Mouse (Mus musculus) liver, embryonic 13.5 days (tissue): ENCODE data around the gene BC029722. TPM values are rescaled to one million over a fixed set of nuclear protein-coding genes. Genes with fewer than 3 reads are reported as not detected.

Experiments used
- ATAC-seq: fragments of 200-750 bp; cut with Nextera tagmentation; 2 replicates; pipeline ENCODE4 v1.8.0; 2017; ENCODE audit warnings: low read depth, mild to moderate bottlenecking, moderate number of reproducible peaks, moderate library complexity
- DNase-seq: peaks from one replicate; pipeline ENCODE4 v3.0.0; 2022
- H3K27ac ChIP-seq: fragments of 300-500 bp; sonication (generic); 2 replicates; pipeline ENCODE4 v1.5.1; 2015; ENCODE audit warnings: moderate library complexity, mild to moderate bottlenecking, inconsistent platforms
- H3K27me3 ChIP-seq: fragments of 300-500 bp; sonication (generic); 2 replicates; pipeline ENCODE4 v1.6.1; 2015; ENCODE audit warnings: mild to moderate bottlenecking, inconsistent platforms
- H3K36me3 ChIP-seq: fragments of 300-500 bp; sonication (generic); 2 replicates; pipeline ENCODE4 v1.6.1; 2015; ENCODE audit warnings: mild to moderate bottlenecking, inconsistent platforms
- H3K4me1 ChIP-seq: fragments of 300-500 bp; sonication (generic); replicated peaks from 2 replicates; pipeline ENCODE4 v1.6.1; 2015; ENCODE audit warnings: inconsistent platforms
- H3K4me2 ChIP-seq: fragments of 300-500 bp; sonication (generic); 2 replicates; pipeline ENCODE4 v1.6.1; 2015; ENCODE audit warnings: inconsistent platforms, mild to moderate bottlenecking, moderate library complexity
- H3K4me3 ChIP-seq: fragments of 300-500 bp; sonication (generic); replicated peaks from 2 replicates; pipeline ENCODE4 v1.5.1; 2015; ENCODE audit warnings: mild to moderate bottlenecking, inconsistent platforms
- H3K9ac ChIP-seq: fragments of 300-500 bp; sonication (generic); 2 replicates; pipeline ENCODE4 v1.6.1; 2015; ENCODE audit warnings: mild to moderate bottlenecking, inconsistent platforms
- H3K9me3 ChIP-seq: fragments of 300-500 bp; sonication (generic); replicated peaks from 2 replicates; pipeline ENCODE4 v1.6.1; 2016; ENCODE audit warnings: inconsistent platforms
- WGBS: fragments of 180-500 bp; shearing (Covaris S2); methylation state at CpG from one replicate; pipeline ENCODE4 v1.1.7; 2015; ENCODE audit not compliant: insufficient replicate concordance; 5-methylcytosine and 5-hydroxymethylcytosine counted together
- polyA plus RNA-seq: library from polyadenylated mRNA; unstranded; fragments of >200 nt; fragmentation: Nextera tagmentation; extraction: Ambion mirVana; gene quantifications from 2 replicates; pipeline ENCODE4 v1.2.1, GENCODE M21; 2015

The BC029722 gene
- polyA plus RNA-seq = 5.5 and 5.7 TPM in 2 replicates

- peaks cover 49% of the 10 kb centered on the region for H3K36me3 ChIP-seq
- ATAC-seq (no peak), DNase-seq (no peak)
- no peaks in the 10 kb centered on the region for H3K27me3 ChIP-seq
- peak within 1 kb of the TSS; percentile 74 for H3K27ac ChIP-seq
- H3K9ac ChIP-seq = peak within 1 kb of the TSS; percentile 86
- peak within 1 kb of the TSS; percentile 82 for H3K4me3 ChIP-seq
- peak within 1 kb of the TSS; percentile 89 for H3K4me2 ChIP-seq
- peaks cover 32% of the 10 kb centered on the region for H3K4me1 ChIP-seq
- H3K9me3 ChIP-seq = no peaks in the 10 kb centered on the region
Observed at GRCm38 (mm10) chr2:155819392-155819448, at the start of gene BC029722. Gene BC029722 (minus strand): TSS chr2:155819426.

GRCm38 (mm10) chr2:155868320-155868719, 49.1 kb upstream of the BC029722 start:
- Histone ChIP-seq H3K4me2 (no peak overlapping the region), H3K27me3 (no peaks in the 10 kb centered on the region), H3K36me3 (peaks cover 23% of the 10 kb centered on the region), H3K9ac (no peak overlapping the region), H3K4me3 (no peak overlapping the region), H3K9me3 (no peaks in the 10 kb centered on the region), H3K27ac (no peak overlapping the region), H3K4me1 (no peaks in the 10 kb centered on the region; the same call in 1 of the 2 replicates)
- DNase-seq (no peak), ATAC-seq (no peak)
- 82% methylated on average over 8 of the region's 8 CpGs for WGBS

- H3K9ac ChIP-seq = no peak overlapping the region
- H3K4me1 ChIP-seq = no peaks in the 10 kb centered on the region; the same call in 1 of the 2 replicates
- H3K36me3 ChIP-seq = peaks cover 20% of the 10 kb centered on the region
- no peak for ATAC-seq
- H3K9me3 ChIP-seq = no peaks in the 10 kb centered on the region
- no peak overlapping the region for H3K4me3 ChIP-seq
- DNase-seq = no peak
- H3K27me3 ChIP-seq = no peaks in the 10 kb centered on the region
- 77% methylated on average over 11 of the region's 11 CpGs for WGBS
- H3K27ac ChIP-seq = no peak overlapping the region
- H3K4me2 ChIP-seq = no peak overlapping the region
Observed at GRCm38 (mm10) chr2:155863301-155863867, 44.2 kb upstream of the BC029722 start.

- DNase-seq (no peak), ATAC-seq (no peak)
- Histone ChIP-seq H3K27me3 (no peaks in the 10 kb centered on the region), H3K4me2 (no peak overlapping the region), H3K9me3 (no peaks in the 10 kb centered on the region), H3K36me3 (peaks cover 21% of the 10 kb centered on the region), H3K4me1 (no peaks in the 10 kb centered on the region; the same call in 1 of the 2 replicates), H3K27ac (no peak overlapping the region), H3K9ac (no peak overlapping the region), H3K4me3 (no peak overlapping the region)
- WGBS = 84% methylated on average over 13 of the region's 13 CpGs
Observed at GRCm38 (mm10) chr2:155862573-155863300, 43.5 kb upstream of the BC029722 start.

GRCm38 (mm10) chr2:155861581-155861980, 42.4 kb upstream of the BC029722 start:
- Histone ChIP-seq H3K27me3 (no peaks in the 10 kb centered on the region), H3K9ac (no peak overlapping the region), H3K4me1 (no peaks in the 10 kb centered on the region; the same call in 1 of the 2 replicates), H3K4me2 (no peak overlapping the region), H3K27ac (no peak overlapping the region), H3K4me3 (no peak overlapping the region), H3K36me3 (peaks cover 26% of the 10 kb centered on the region), H3K9me3 (no peaks in the 10 kb centered on the region)
- no peak for ATAC-seq
- WGBS = 80% methylated on average over 6 of the region's 6 CpGs
- no peak for DNase-seq

GRCm38 (mm10) chr2:155860102-155860501, 40.9 kb upstream of the BC029722 start:
- Histone ChIP-seq H3K27me3 (no peaks in the 10 kb centered on the region), H3K4me3 (no peak overlapping the region), H3K27ac (no peak overlapping the region), H3K36me3 (peaks cover 32% of the 10 kb centered on the region), H3K9ac (no peak overlapping the region), H3K4me2 (no peak overlapping the region), H3K4me1 (no peaks in the 10 kb centered on the region), H3K9me3 (no peaks in the 10 kb centered on the region)
- ATAC-seq = no peak
- WGBS = 63% methylated on average over 7 of the region's 7 CpGs
- no peak for DNase-seq

- Histone ChIP-seq H3K4me1 (peaks cover 17% of the 10 kb centered on the region), H3K27ac (no peak overlapping the region), H3K4me2 (no peak overlapping the region), H3K9ac (no peak overlapping the region), H3K4me3 (no peak overlapping the region), H3K36me3 (peaks cover 71% of the 10 kb centered on the region), H3K27me3 (no peaks in the 10 kb centered on the region), H3K9me3 (no peaks in the 10 kb centered on the region)
- WGBS = 79% methylated on average over 5 of the region's 5 CpGs
- DNase-seq = no peak
- no peak for ATAC-seq
Observed at GRCm38 (mm10) chr2:155852536-155852935, 33.3 kb upstream of the BC029722 start.

GRCm38 (mm10) chr2:155850120-155850519, 30.9 kb upstream of the BC029722 start:
- H3K36me3 ChIP-seq = peaks cover 77% of the 10 kb centered on the region
- H3K9me3 ChIP-seq = no peaks in the 10 kb centered on the region
- peaks cover 17% of the 10 kb centered on the region for H3K4me1 ChIP-seq
- ATAC-seq (no peak), DNase-seq (no peak)
- peak overlapping the region; percentile 2; the same call in 1 of the 2 replicates for H3K27ac ChIP-seq
- WGBS = 78% methylated on average over 7 of the region's 7 CpGs
- no peaks in the 10 kb centered on the region for H3K27me3 ChIP-seq
- no peak overlapping the region for H3K4me3 ChIP-seq
- H3K4me2 ChIP-seq = no peak overlapping the region
- no peak overlapping the region for H3K9ac ChIP-seq

- peak overlapping the region; percentile 2 for H3K27ac ChIP-seq
- no peak overlapping the region for H3K9ac ChIP-seq
- peaks cover 78% of the 10 kb centered on the region for H3K36me3 ChIP-seq
- WGBS = 26% methylated on average over 7 of the region's 7 CpGs
- H3K4me3 ChIP-seq = no peak overlapping the region
- H3K27me3 ChIP-seq = no peaks in the 10 kb centered on the region
- DNase-seq (no peak), ATAC-seq (peak; percentile 79)
- H3K4me2 ChIP-seq = no peak overlapping the region
- H3K9me3 ChIP-seq = no peaks in the 10 kb centered on the region
- H3K4me1 ChIP-seq = peaks cover 17% of the 10 kb centered on the region
Observed at GRCm38 (mm10) chr2:155849464-155849863, 30.2 kb upstream of the BC029722 start.

- ATAC-seq = 0 out of 2 replicates have a peak, but pooled peaks have one; percentile 18
- Histone ChIP-seq H3K9ac (no peak overlapping the region), H3K36me3 (peaks cover 70% of the 10 kb centered on the region), H3K27me3 (no peaks in the 10 kb centered on the region), H3K4me1 (peaks cover 17% of the 10 kb centered on the region), H3K4me3 (no peak overlapping the region), H3K9me3 (no peaks in the 10 kb centered on the region), H3K4me2 (no peak overlapping the region), H3K27ac (no peak overlapping the region)
- peak; percentile 61 for DNase-seq
- 34% methylated on average over 6 of the region's 6 CpGs for WGBS
Observed at GRCm38 (mm10) chr2:155848291-155848690, 29.1 kb upstream of the BC029722 start.

GRCm38 (mm10) chr2:155846930-155847329, 27.7 kb upstream of the BC029722 start:
- H3K4me1 ChIP-seq = peaks cover 17% of the 10 kb centered on the region
- no peak overlapping the region for H3K9ac ChIP-seq
- ATAC-seq = no peak
- H3K4me3 ChIP-seq = no peak overlapping the region
- no peak for DNase-seq
- H3K27ac ChIP-seq = no peak overlapping the region
- peaks cover 62% of the 10 kb centered on the region for H3K36me3 ChIP-seq
- H3K9me3 ChIP-seq = no peaks in the 10 kb centered on the region
- no peak overlapping the region for H3K4me2 ChIP-seq
- WGBS = 82% methylated on average over 8 of the region's 8 CpGs
- H3K27me3 ChIP-seq = no peaks in the 10 kb centered on the region

GRCm38 (mm10) chr2:155838961-155839360, 19.7 kb upstream of the BC029722 start:
- Histone ChIP-seq H3K36me3 (no peaks in the 10 kb centered on the region), H3K9me3 (no peaks in the 10 kb centered on the region), H3K27ac (no peak overlapping the region), H3K9ac (no peak overlapping the region), H3K27me3 (peaks cover 13% of the 10 kb centered on the region; the same call in 1 of the 2 replicates), H3K4me3 (no peak overlapping the region), H3K4me1 (no peaks in the 10 kb centered on the region), H3K4me2 (no peak overlapping the region)
- WGBS = 62% methylated on average over 4 of the region's 4 CpGs
- DNase-seq (no peak), ATAC-seq (no peak)
